Mouse (Mus musculus) small intestine, adult 2 months (tissue): ENCODE data around the gene Arhgap31.

Source experiments
- CTCF ChIP-seq: fragments of 200-500 bp; IDR thresholded peaks from 2 replicates; pipeline ENCODE4 v1.5.1; 2012; ENCODE audit warnings: low read depth, mild to moderate bottlenecking, control low read depth, inconsistent platforms, low read length, moderate library complexity, mixed read lengths; ENCODE audit not compliant: insufficient replicate concordance, insufficient read length; ENCODE audit errors: extremely low read depth
- POLR2A ChIP-seq: fragments of 200-500 bp; IDR thresholded peaks from 2 replicates; pipeline ENCODE4 v1.6.1; 2012; ENCODE audit warnings: low read depth, mild to moderate bottlenecking, control low read depth, inconsistent platforms, low read length, moderate library complexity

GRCm38 (mm10) chr16:38606509-38606908 lies 106.6 kb downstream of the Arhgap31 start:
- TF ChIP-seq POLR2A (no peak), CTCF (no peak)
